Mouse (Mus musculus) stomach, embryonic 16.5 days (tissue): ENCODE data around the gene Tpm3. TPM values are rescaled to one million over a fixed set of nuclear protein-coding genes. Genes with fewer than 3 reads are reported as not detected.

Experiments used
- ATAC-seq: fragments of 200-750 bp; cut with Nextera tagmentation; 2 replicates; pipeline ENCODE4 v1.8.0; 2017; ENCODE audit warnings: moderate number of reproducible peaks, moderate TSS enrichment; ENCODE audit not compliant: insufficient read depth, low FRiP score
- H3K27ac ChIP-seq: fragments of 300-500 bp; sonication (generic); 2 replicates; pipeline ENCODE4 v1.5.1; 2014; ENCODE audit warnings: low read length
- H3K27me3 ChIP-seq: fragments of 300-500 bp; sonication (generic); 2 replicates; pipeline ENCODE4 v1.6.1; 2014; ENCODE audit warnings: low read length, control low read depth, mixed read lengths; ENCODE audit not compliant: control insufficient read depth, insufficient read depth
- H3K36me3 ChIP-seq: fragments of 300-500 bp; sonication (generic); 2 replicates; pipeline ENCODE4 v1.6.1; 2014; ENCODE audit warnings: low read length; ENCODE audit not compliant: control insufficient read depth, insufficient read depth
- H3K4me1 ChIP-seq: fragments of 300-500 bp; sonication (generic); 2 replicates; pipeline ENCODE4 v1.6.1; 2014; ENCODE audit warnings: low read length, control low read depth, mixed read lengths; ENCODE audit not compliant: control insufficient read depth, insufficient read depth
- H3K4me2 ChIP-seq: fragments of 300-500 bp; sonication (generic); 2 replicates; pipeline ENCODE4 v1.6.1; 2014; ENCODE audit warnings: low read depth, low read length, mixed read lengths
- H3K4me3 ChIP-seq: fragments of 300-500 bp; sonication (generic); replicated peaks from 2 replicates; pipeline ENCODE4 v1.5.1; 2014; ENCODE audit warnings: mild to moderate bottlenecking, low read length
- H3K9ac ChIP-seq: fragments of 300-500 bp; sonication (generic); 2 replicates; pipeline ENCODE4 v1.6.1; 2014; ENCODE audit warnings: low read length
- H3K9me3 ChIP-seq: fragments of 300-500 bp; sonication (generic); replicated peaks from 2 replicates; pipeline ENCODE4 v1.6.1; 2016; ENCODE audit warnings: low read length, control low read depth; ENCODE audit not compliant: control insufficient read depth
- WGBS: fragments of 180-500 bp; shearing (Covaris S2); extraction: QIAGEN DNeasy Blood & Tissue Kit; methylation state at CpG from one replicate; pipeline ENCODE4 v1.1.7; 2014; 5-methylcytosine and 5-hydroxymethylcytosine counted together
- polyA plus RNA-seq: library from polyadenylated mRNA; unstranded; fragments of >200 nt; fragmentation: Nextera tagmentation; extraction: Ambion mirVana; gene quantifications from 2 replicates; pipeline ENCODE4 v1.2.1, GENCODE M21; 2015

The Tpm3 gene
- polyA plus RNA-seq = 525 and 570 TPM in 2 replicates

DNA sequence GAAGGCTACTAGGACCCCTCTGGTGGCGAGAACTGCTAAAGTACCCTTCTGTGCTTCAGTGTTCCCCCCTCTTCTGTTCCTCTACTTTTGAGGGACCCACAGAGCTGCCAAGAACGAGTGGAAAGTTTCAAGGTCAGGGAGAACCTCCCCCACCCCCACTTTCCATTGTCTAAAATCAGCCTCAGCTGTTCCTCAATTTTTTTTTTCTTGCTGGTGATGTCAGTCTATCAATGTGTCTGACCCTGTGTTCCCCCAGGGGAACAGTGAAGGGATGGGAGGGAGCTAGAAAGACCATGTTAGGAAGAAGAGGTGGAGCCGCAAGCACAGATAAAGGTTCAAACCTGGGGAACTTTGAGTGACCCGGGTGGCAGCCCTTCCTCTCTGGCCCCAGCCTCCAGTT lies at the start of gene Tpm3:
Gene Tpm3 (plus strand): TSS at position 356 of the 400 bp plus-strand sequence.
- no peak within 1 kb of the TSS for H3K4me3 ChIP-seq
- peaks cover 7% of the 10 kb centered on the region for H3K4me1 ChIP-seq
- H3K4me2 ChIP-seq = no peak within 1 kb of the TSS
- no peaks in the 10 kb centered on the region for H3K36me3 ChIP-seq
- no peak for ATAC-seq
- H3K27me3 ChIP-seq = no peaks in the 10 kb centered on the region
- WGBS = 61% methylated on average over 4 of the region's 4 CpGs
- no peak within 1 kb of the TSS for H3K27ac ChIP-seq
- no peaks in the 10 kb centered on the region for H3K9me3 ChIP-seq
- no peak within 1 kb of the TSS for H3K9ac ChIP-seq

GRCm38 (mm10) chr3:90034653-90035052 lies 37.8 kb upstream of the Tpm3 start:
- Histone ChIP-seq H3K9ac (no peak overlapping the region), H3K4me2 (no peak overlapping the region), H3K9me3 (no peaks in the 10 kb centered on the region), H3K4me1 (no peaks in the 10 kb centered on the region), H3K36me3 (peaks cover 19% of the 10 kb centered on the region), H3K27ac (no peak overlapping the region), H3K27me3 (no peaks in the 10 kb centered on the region), H3K4me3 (no peak overlapping the region)
- ATAC-seq = no peak
- 89% methylated on average over 2 of the region's 2 CpGs for WGBS

- no peak overlapping the region for H3K27ac ChIP-seq
- H3K9me3 ChIP-seq = no peaks in the 10 kb centered on the region
- peaks cover 21% of the 10 kb centered on the region for H3K36me3 ChIP-seq
- H3K9ac ChIP-seq = no peak overlapping the region
- no peak overlapping the region for H3K4me2 ChIP-seq
- H3K4me3 ChIP-seq = no peak overlapping the region
- WGBS = 100% methylated on average over 1 of the region's 1 CpGs
- ATAC-seq = no peak
- H3K4me1 ChIP-seq = no peaks in the 10 kb centered on the region
- no peaks in the 10 kb centered on the region for H3K27me3 ChIP-seq
These were observed 36.2 kb upstream of the Tpm3 start for GRCm38 (mm10) chr3:90036263-90036662.

GRCm38 (mm10) chr3:90049691-90050090 lies 22.8 kb upstream of the Tpm3 start:
- no peaks in the 10 kb centered on the region for H3K27me3 ChIP-seq
- no peak overlapping the region for H3K4me2 ChIP-seq
- H3K9me3 ChIP-seq = no peaks in the 10 kb centered on the region
- H3K27ac ChIP-seq = no peak overlapping the region
- WGBS = 27% methylated on average over 3 of the region's 3 CpGs
- no peak overlapping the region for H3K4me3 ChIP-seq
- H3K4me1 ChIP-seq = peaks cover 16% of the 10 kb centered on the region
- 0 out of 2 replicates have a peak, but pooled peaks cover 4% of the 10 kb centered on the region for H3K36me3 ChIP-seq
- ATAC-seq = no peak
- H3K9ac ChIP-seq = no peak overlapping the region

- H3K36me3 ChIP-seq = peaks cover 5% of the 10 kb centered on the region; the same call in 1 of the 2 replicates
- H3K4me1 ChIP-seq = peaks cover 16% of the 10 kb centered on the region
- 0% methylated on average over 43 of the region's 43 CpGs for WGBS
- peak within 1 kb of the TSS; percentile 93 for H3K27ac ChIP-seq
- peak within 1 kb of the TSS; percentile 89 for H3K4me3 ChIP-seq
- ATAC-seq = peak; percentile 72
- H3K9ac ChIP-seq = peak within 1 kb of the TSS; percentile 94
- no peaks in the 10 kb centered on the region for H3K27me3 ChIP-seq
- no peaks in the 10 kb centered on the region for H3K9me3 ChIP-seq
- H3K4me2 ChIP-seq = peak within 1 kb of the TSS; percentile 84
These were observed 20.8 kb upstream of the Tpm3 start, which contains the start of gene 4933434E20Rik for GRCm38 (mm10) chr3:90051441-90052350. 4933434E20Rik (plus strand) TSS chr3:90051636.

DNA sequence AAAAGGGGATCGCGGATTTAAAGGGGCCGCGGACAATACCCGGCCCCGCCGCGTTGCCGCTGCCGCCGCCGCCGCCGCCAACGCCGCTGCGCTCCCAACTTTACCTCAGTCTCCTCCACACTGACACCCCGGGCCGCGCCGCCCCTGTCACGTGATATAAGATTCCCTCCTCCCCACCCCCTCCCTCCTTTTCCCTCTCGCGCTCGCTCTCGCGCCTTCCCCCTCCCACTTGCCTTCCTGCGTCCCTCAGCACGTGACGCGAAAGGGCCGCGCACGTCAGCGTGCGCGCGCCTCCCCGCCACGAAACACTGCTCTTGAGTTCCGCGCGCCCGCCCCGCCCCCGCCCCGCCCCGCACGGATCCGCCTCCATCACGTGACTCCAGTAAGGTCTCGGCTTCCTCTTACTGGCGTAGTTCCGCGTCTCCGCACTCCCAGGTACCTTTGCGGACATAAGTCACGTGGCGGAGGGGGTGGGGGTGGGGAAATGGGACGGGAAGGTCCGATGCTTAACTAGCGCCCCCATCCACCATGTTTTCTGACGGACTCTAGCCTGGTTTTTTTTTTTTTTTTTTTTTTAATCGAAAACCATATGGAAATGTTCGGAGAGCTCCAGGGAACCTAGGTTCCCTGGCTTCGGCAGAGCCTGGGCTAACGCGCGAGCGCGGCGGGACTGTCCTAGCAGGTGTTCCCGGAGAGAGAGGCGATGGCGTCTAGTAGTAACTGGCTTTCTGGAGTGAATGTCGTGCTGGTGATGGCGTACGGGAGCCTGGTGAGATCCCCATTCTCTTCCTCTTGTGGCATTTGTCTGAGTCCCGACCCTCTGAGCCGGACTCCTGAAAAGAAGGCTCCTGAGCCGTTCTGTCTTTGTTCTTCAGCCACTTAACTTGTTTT lies 19.9 kb upstream of the Tpm3 start, which contains the start of gene Ubap2l:
Gene Ubap2l (minus strand): TSS at position 278 of the 891 bp plus-strand sequence.
- peaks cover 16% of the 10 kb centered on the region for H3K4me1 ChIP-seq
- H3K27me3 ChIP-seq = no peaks in the 10 kb centered on the region
- H3K27ac ChIP-seq = peak within 1 kb of the TSS; percentile 96
- H3K4me2 ChIP-seq = peak within 1 kb of the TSS; percentile 84
- peaks cover 5% of the 10 kb centered on the region; the same call in 1 of the 2 replicates for H3K36me3 ChIP-seq
- ATAC-seq = peak; percentile 96
- no peaks in the 10 kb centered on the region for H3K9me3 ChIP-seq
- peak within 1 kb of the TSS; percentile 89 for H3K4me3 ChIP-seq
- under 1% methylated on average over 66 of the region's 81 CpGs for WGBS
- peak within 1 kb of the TSS; percentile 94 for H3K9ac ChIP-seq

GRCm38 (mm10) chr3:90061549-90061948 lies 10.9 kb upstream of the Tpm3 start:
- Histone ChIP-seq H3K27me3 (no peaks in the 10 kb centered on the region), H3K9ac (no peak overlapping the region), H3K9me3 (no peaks in the 10 kb centered on the region), H3K36me3 (peaks cover 5% of the 10 kb centered on the region), H3K4me1 (no peaks in the 10 kb centered on the region), H3K4me3 (no peak overlapping the region), H3K27ac (no peak overlapping the region), H3K4me2 (no peak overlapping the region)
- WGBS = 89% methylated on average over 6 of the region's 6 CpGs
- ATAC-seq = no peak

DNA sequence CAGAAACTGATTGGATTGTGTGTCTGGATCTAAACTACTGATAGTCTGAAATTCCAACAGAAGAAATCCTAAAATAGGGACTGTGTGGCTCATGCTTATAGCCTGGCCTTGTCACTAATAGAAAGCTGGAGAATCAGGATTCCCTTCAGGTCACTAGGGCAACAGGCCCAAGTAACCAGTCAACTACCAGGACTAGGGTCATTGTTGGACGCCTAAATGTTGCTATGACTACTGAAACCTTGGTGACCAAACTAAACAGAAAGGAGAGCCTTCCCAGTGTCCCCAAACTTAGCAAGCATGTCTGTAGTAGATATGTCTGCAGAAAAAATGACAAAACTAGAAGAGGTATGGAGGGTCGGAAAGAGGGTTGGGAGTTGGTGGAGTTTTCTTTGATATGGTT lies 9.9 kb upstream of the Tpm3 start:
- H3K27ac ChIP-seq = no peak overlapping the region

More for the DNA sequence above, 9.9 kb upstream of the Tpm3 start:
- no peaks in the 10 kb centered on the region for H3K27me3 ChIP-seq
- no peak overlapping the region for H3K4me2 ChIP-seq
- H3K9ac ChIP-seq = no peak overlapping the region
- H3K4me3 ChIP-seq = no peak overlapping the region
- no peaks in the 10 kb centered on the region for H3K9me3 ChIP-seq
- no peak for ATAC-seq
- H3K36me3 ChIP-seq = peaks cover 3% of the 10 kb centered on the region; the same call in 1 of the 2 replicates
- H3K4me1 ChIP-seq = no peaks in the 10 kb centered on the region
- WGBS = 67% methylated on average over 2 of the region's 2 CpGs
